Mouse (Mus musculus): ENCODE data around the gene Kcnh5. TPM values are rescaled to one million over a fixed set of nuclear protein-coding genes. Genes with fewer than 3 reads are reported as not detected.

Gene Kcnh5
- polyA plus RNA-seq, 1 experiment from 2014 or later, result not detected

GRCm38 (mm10) chr12:74850323-74850722 is 326.8 kb downstream of the Kcnh5 start:
- Histone ChIP-seq H3K4me2 (ENCODE audit: low read length) (no peak overlapping the region), H3K9me3 (ENCODE audit: control insufficient read depth, low read length) (no peaks in the 10 kb centered on the region), H3K27me3 (replicated peaks; ENCODE audit: control insufficient read depth, insufficient read depth, low read length) (no peaks in the 10 kb centered on the region), H3K4me3 (ENCODE audit: low read depth, low read length) (no peak overlapping the region), H3K4me1 (replicated peaks; ENCODE audit: control insufficient read depth, insufficient read depth, low read length) (no peaks in the 10 kb centered on the region), H3K27ac (ENCODE audit: low read depth) (no peak overlapping the region), H3K9ac (ENCODE audit: low read length) (no peak overlapping the region), H3K36me3 (ENCODE audit: control insufficient read depth, insufficient read depth, low read length) (no peaks in the 10 kb centered on the region)
- ATAC-seq (replicated peaks; ENCODE audit: low FRiP score, low TSS enrichment, low read depth) (no peak), DNase-seq (ENCODE audit: low spot score) (no peak)
- 65% methylated on average over 2 of the region's 2 CpGs for WGBS

- H3K9ac ChIP-seq (ENCODE audit: low read length), result no peak overlapping the region
- no peaks in the 10 kb centered on the region for H3K4me1 ChIP-seq (replicated peaks; ENCODE audit: control insufficient read depth, insufficient read depth, low read length)
- 84% methylated on average over 4 of the region's 4 CpGs for WGBS
- H3K4me2 ChIP-seq (ENCODE audit: low read length), result no peak overlapping the region
- ATAC-seq (replicated peaks; ENCODE audit: low FRiP score, low TSS enrichment, low read depth) (no peak), DNase-seq (ENCODE audit: low spot score) (no peak)
- H3K4me3 ChIP-seq (ENCODE audit: low read depth, low read length), result no peak overlapping the region
- no peaks in the 10 kb centered on the region for H3K36me3 ChIP-seq (ENCODE audit: control insufficient read depth, insufficient read depth, low read length)
- no peaks in the 10 kb centered on the region for H3K27me3 ChIP-seq (replicated peaks; ENCODE audit: control insufficient read depth, insufficient read depth, low read length)
- H3K27ac ChIP-seq (ENCODE audit: low read depth), result no peak overlapping the region
- no peaks in the 10 kb centered on the region for H3K9me3 ChIP-seq (ENCODE audit: control insufficient read depth, low read length)
Measured at GRCm38 (mm10) chr12:74849912-74850311, 327.2 kb downstream of the Kcnh5 start.

- no peaks in the 10 kb centered on the region for H3K27me3 ChIP-seq (replicated peaks; ENCODE audit: control insufficient read depth, insufficient read depth, low read length)
- H3K36me3 ChIP-seq (ENCODE audit: control insufficient read depth, insufficient read depth, low read length), result no peaks in the 10 kb centered on the region
- H3K9me3 ChIP-seq (ENCODE audit: control insufficient read depth, low read length), result no peaks in the 10 kb centered on the region
- ATAC-seq (replicated peaks; ENCODE audit: low FRiP score, low TSS enrichment, low read depth) (no peak), DNase-seq (ENCODE audit: low spot score) (no peak)
- H3K4me1 ChIP-seq (replicated peaks; ENCODE audit: control insufficient read depth, insufficient read depth, low read length), result no peaks in the 10 kb centered on the region
- no peak overlapping the region for H3K4me3 ChIP-seq (ENCODE audit: low read depth, low read length)
- 86% methylated on average over 12 of the region's 12 CpGs for WGBS
- H3K9ac ChIP-seq (ENCODE audit: low read length), result no peak overlapping the region
- no peak overlapping the region for H3K4me2 ChIP-seq (ENCODE audit: low read length)
- H3K27ac ChIP-seq (ENCODE audit: low read depth), result no peak overlapping the region
Measured at GRCm38 (mm10) chr12:74848611-74849347, 328.4 kb downstream of the Kcnh5 start.

Other genes with a start within 250 kb of the Kcnh5 start
- 39.5 and 44.2 TPM in 2 replicates for gene Rhoj, start 131.0 kb upstream of the Kcnh5 start, polyA plus RNA-seq (2014; fragmentation: Nextera tagmentation; extraction: Ambion mirVana)
- not detected in 2 replicates for gene Gphb5, start 239.4 kb upstream of the Kcnh5 start, polyA plus RNA-seq (2014; fragmentation: Nextera tagmentation; extraction: Ambion mirVana)